Mouse (Mus musculus): Measurements from ENCODE around the gene Eef2k. TPM values are rescaled to one million over a fixed set of nuclear protein-coding genes. Genes with fewer than 3 reads are reported as not detected.
A peak's percentile ranks its signal among the peaks of the same experiment; 100 is the strongest.

Gene Eef2k
- polyA plus RNA-seq, 1 experiment from 2014 or later, result 34.3 TPM

DNA sequence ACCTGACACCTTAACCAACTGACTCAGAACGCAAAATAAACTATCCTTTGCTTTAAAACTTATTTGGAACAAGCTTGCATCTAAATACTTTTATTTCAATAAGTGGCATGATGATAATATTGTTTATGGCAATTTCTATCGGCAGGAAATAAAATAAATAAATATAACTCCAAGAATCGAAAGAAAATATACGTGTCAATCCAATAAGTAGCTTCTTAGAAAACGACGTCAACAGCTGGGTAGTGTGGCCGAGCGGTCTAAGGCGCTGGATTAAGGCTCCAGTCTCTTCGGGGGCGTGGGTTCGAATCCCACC lies 74.6 kb downstream of the Eef2k start:
- Histone ChIP-seq H3K9ac (no peak overlapping the region), H3K4me2 (peak overlapping the region; percentile 45), H3K36me3 (no peaks in the 10 kb centered on the region), H3K9me3 (no peaks in the 10 kb centered on the region), H3K4me1 (replicated peaks) (peaks cover 26% of the 10 kb centered on the region), H3K4me3 (peak overlapping the region; percentile 73), H3K27ac (replicated peaks) (no peak overlapping the region), H3K27me3 (no peaks in the 10 kb centered on the region)
- 10% methylated on average over 12 of the region's 12 CpGs for WGBS
- peak; percentile 91 for ATAC-seq (ENCODE audit: low FRiP score, low read depth)

DNA sequence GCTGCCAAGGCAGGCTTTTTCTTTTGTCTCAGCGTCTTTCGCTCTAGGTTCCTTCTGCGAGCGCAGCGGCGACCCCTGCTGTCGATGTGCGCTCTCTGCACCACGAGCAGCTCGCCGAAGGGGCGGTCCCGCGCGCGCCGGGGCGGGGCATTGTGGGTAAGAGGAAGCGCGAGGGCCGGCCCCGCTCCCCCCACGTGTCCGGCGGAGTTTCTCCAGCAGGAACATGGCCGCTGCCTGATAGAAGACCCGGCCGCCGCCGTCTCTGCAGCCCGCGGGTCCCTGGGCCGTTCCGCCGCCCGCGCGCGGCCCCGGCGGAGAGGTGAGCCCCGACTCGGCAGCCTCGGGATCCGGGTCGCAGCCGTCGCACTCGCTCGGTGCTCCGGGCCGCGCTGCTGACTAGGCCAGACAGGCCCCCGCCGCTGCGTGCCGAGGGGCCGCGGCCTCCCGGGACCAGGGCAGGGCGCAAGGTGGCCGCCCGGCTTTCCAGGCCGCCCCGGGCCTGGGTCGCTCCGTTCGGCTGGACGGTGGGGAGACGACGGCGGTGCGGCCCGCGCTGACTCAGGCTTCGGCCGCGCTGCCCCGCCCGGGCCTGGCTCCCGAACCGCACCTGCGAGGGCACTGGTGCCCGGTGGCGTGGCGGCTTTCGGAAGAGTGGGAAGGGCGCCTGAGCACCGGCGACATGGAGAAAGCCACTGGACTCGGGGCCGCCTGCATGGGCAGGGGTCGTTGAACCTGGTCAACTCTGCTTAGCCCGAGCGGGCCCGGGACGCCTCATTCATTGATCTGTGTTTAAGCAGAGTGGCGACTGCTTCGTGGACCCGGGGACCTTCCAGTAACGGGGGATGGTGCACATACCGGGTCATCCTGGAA lies 75.2 kb downstream of the Eef2k start, which contains the start of gene Polr3e:
Gene Polr3e (plus strand): TSS at position 153 of the 870 bp plus-strand sequence.
- 0% methylated on average over 101 of the region's 102 CpGs for WGBS
- H3K4me3 ChIP-seq, result peak within 1 kb of the TSS; percentile 73
- H3K9ac ChIP-seq, result peak within 1 kb of the TSS; percentile 81
- peak within 1 kb of the TSS; percentile 75 for H3K27ac ChIP-seq (replicated peaks)
- ATAC-seq (ENCODE audit: low FRiP score, low read depth), result peak; percentile 94
- H3K4me2 ChIP-seq, result peak within 1 kb of the TSS; percentile 69
- no peaks in the 10 kb centered on the region for H3K9me3 ChIP-seq
- no peaks in the 10 kb centered on the region for H3K27me3 ChIP-seq
- H3K4me1 ChIP-seq (replicated peaks), result peaks cover 26% of the 10 kb centered on the region
- no peaks in the 10 kb centered on the region for H3K36me3 ChIP-seq

DNA sequence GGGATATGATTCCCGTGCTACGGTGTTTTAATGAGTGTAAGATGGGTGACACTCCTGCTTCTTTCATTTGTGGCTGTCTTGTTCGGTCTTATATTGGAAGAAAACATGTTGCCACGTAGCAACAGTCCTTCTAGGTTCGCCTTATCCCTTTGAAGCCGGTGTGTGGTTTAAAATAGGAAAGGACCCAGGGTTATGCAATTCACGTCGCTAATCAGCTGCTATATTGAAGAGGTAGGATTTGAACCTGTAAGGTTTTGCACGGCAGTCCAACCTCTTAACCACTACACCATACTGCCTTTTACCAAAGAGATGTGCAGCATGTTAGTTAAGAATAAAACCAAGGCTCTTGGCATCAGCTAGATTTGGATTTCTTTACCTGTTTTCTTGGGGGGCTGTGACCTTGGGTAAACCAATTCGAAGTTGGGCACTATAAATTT lies 75.9 kb downstream of the Eef2k start:
- Histone ChIP-seq H3K27me3 (no peaks in the 10 kb centered on the region), H3K4me3 (peak overlapping the region; percentile 73), H3K36me3 (no peaks in the 10 kb centered on the region), H3K4me1 (replicated peaks) (peaks cover 26% of the 10 kb centered on the region), H3K27ac (replicated peaks) (peak overlapping the region; percentile 75), H3K9me3 (no peaks in the 10 kb centered on the region), H3K9ac (peak overlapping the region; percentile 81), H3K4me2 (peak overlapping the region; percentile 69)
- peak; percentile 63 for ATAC-seq (ENCODE audit: low FRiP score, low read depth)
- WGBS, result 7% methylated on average over 10 of the region's 10 CpGs

DNA sequence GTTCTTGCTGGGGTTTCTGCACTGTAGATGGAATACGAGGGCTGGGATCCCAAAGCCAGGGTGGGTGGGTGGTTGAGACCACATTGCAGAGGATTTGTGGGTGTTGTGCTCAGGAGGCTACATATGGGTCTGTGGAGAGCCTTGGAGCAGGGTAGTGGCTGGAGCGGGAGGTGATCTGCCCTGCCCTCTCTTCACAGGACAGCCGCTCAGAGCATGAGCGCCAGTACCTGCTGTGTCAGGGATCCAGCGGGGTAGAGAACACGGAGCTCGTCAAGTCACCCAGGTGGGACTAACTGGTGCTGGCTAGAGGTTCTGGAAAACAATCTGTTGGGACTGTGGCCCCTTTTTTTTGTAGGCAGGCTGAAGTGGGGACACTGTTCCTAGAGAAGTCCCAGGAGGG lies 90.5 kb downstream of the Eef2k start:
- Histone ChIP-seq H3K4me1 (replicated peaks) (no peaks in the 10 kb centered on the region), H3K9me3 (no peaks in the 10 kb centered on the region), H3K4me2 (no peak overlapping the region), H3K4me3 (no peak overlapping the region), H3K9ac (no peak overlapping the region), H3K27ac (replicated peaks) (no peak overlapping the region), H3K36me3 (peaks cover 73% of the 10 kb centered on the region), H3K27me3 (no peaks in the 10 kb centered on the region)
- 93% methylated on average over 7 of the region's 7 CpGs for WGBS
- no peak for ATAC-seq (ENCODE audit: low FRiP score, low read depth)

DNA sequence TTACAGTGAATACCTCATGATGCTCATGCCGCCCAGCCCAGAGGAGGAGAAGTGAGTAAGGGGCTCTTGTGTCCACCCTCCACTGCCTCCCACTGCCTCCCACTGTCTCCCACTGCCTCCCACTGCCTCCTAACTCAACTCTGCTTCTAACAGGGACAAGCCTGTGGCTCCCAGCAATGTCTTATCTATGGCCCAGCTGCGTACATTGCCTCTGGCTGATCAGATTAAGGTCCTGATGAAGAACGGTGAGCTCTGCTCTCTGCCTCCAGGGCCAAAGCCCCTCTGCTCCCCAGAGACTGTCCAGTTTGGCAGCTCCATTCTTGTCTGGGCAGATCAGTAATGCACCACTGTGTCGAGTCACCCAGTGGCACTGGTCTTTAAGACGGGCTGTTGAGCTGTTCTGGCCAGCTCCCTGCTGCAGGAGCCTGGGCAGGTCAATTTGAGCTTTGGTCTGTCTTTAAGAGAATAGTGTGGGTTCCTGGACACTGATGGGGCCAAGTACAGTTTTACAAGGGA lies 91.1 kb downstream of the Eef2k start:
- Histone ChIP-seq H3K4me1 (replicated peaks) (no peaks in the 10 kb centered on the region), H3K9ac (no peak overlapping the region), H3K36me3 (peaks cover 73% of the 10 kb centered on the region), H3K27ac (replicated peaks) (no peak overlapping the region), H3K9me3 (no peaks in the 10 kb centered on the region), H3K27me3 (no peaks in the 10 kb centered on the region), H3K4me3 (no peak overlapping the region), H3K4me2 (no peak overlapping the region)
- 87% methylated on average over 5 of the region's 5 CpGs for WGBS
- ATAC-seq (ENCODE audit: low FRiP score, low read depth), result no peak

DNA sequence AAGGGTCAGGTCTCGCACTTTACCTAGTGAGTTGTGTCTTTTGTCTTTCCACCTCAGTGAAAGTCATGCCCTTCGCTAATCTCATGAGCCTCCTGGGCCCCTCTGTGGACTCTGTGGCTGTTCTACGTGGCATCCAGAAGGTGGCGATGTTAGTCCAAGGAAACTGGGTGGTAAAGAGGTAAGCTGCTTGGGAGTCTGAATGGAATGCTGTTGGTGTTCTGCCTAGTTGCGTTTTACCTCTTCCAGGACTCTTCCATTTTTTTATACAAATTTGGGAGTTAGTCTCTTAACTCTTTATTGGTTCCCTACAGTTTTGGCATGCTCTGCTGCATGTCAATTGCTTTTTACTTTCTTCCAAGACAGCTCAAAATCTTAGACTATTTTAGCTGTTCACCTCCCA lies 92.1 kb downstream of the Eef2k start:
- no peak overlapping the region for H3K4me3 ChIP-seq
- H3K27ac ChIP-seq (replicated peaks), result no peak overlapping the region
- WGBS, result 36% methylated on average over 5 of the region's 5 CpGs
- H3K9ac ChIP-seq, result no peak overlapping the region
- H3K27me3 ChIP-seq, result no peaks in the 10 kb centered on the region
- H3K4me2 ChIP-seq, result no peak overlapping the region
- no peak for ATAC-seq (ENCODE audit: low FRiP score, low read depth)
- H3K4me1 ChIP-seq (replicated peaks), result no peaks in the 10 kb centered on the region
- H3K9me3 ChIP-seq, result no peaks in the 10 kb centered on the region
- H3K36me3 ChIP-seq, result peaks cover 68% of the 10 kb centered on the region

DNA sequence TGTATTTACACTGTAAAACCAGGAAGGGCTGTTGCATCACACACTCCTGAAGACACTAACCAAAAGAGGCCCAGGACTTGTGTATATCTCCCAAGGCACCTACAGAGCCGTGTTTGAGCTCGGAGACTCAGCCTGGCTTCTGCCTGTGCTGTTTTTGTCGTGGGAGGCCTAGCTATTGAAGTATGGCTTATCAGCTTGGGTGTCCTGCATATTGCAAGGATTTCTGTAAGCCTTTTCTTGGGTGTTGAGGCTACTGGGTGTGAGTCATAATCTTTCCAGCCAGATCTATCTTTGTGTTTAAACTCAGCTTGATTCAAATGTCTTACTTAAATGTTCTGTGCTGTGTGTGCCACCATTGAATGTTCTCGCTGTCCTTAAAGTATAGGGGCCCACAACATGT lies 93.9 kb downstream of the Eef2k start:
- Histone ChIP-seq H3K4me3 (no peak overlapping the region), H3K4me1 (replicated peaks) (no peaks in the 10 kb centered on the region), H3K4me2 (no peak overlapping the region), H3K27me3 (no peaks in the 10 kb centered on the region), H3K9ac (no peak overlapping the region), H3K9me3 (no peaks in the 10 kb centered on the region), H3K36me3 (peaks cover 75% of the 10 kb centered on the region), H3K27ac (replicated peaks) (no peak overlapping the region)
- ATAC-seq (ENCODE audit: low FRiP score, low read depth), result no peak
- WGBS, result 89% methylated on average over 4 of the region's 4 CpGs

DNA sequence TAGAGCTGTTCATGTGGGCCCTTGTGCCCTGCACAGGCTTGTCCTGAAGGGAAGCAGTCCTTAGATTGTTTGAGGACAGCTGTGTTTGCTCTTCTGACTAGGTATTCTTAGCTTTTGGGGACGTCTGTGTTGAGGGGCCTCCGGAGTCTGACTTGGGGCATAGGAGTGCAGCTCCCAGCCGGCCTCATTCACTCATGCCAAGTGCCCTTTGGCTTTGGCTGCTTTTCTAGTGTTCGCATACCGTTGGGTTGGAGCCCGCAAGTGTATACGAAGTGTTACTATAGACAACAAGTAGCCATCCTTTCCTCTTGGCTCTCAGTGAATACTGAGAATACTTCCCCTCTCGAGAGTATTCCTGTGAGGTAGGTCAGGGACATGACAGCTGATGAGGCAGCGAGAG lies 95.6 kb downstream of the Eef2k start:
- WGBS, result 79% methylated on average over 9 of the region's 9 CpGs
- Histone ChIP-seq H3K9me3 (no peaks in the 10 kb centered on the region), H3K27ac (replicated peaks) (no peak overlapping the region), H3K4me1 (replicated peaks) (no peaks in the 10 kb centered on the region), H3K36me3 (peaks cover 73% of the 10 kb centered on the region), H3K27me3 (no peaks in the 10 kb centered on the region), H3K4me3 (no peak overlapping the region), H3K4me2 (no peak overlapping the region), H3K9ac (no peak overlapping the region)
- peak; percentile 24; the same call in 1 of the 2 replicates for ATAC-seq (ENCODE audit: low FRiP score, low read depth)

DNA sequence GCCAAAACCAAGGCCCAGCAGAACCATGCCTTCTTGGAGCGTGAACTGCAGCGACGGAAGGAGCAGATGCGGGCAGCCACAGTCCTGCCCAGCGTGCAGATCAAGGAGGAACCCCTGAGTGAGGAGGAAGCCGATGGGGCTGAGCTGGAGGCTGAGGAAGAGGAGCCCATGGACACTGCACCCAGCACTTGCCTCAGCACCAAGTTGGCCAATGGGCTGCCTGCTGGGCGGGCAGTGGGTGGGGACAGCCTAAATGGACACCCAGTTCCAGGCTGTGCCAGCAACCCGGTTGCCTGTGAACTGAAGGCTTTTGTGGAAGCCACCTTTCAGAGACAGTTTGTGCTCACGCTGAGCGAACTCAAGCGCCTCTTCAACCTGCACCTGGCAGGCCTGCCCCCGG lies 97.7 kb downstream of the Eef2k start:
- no peak overlapping the region for H3K27ac ChIP-seq (replicated peaks)
- H3K4me2 ChIP-seq, result no peak overlapping the region
- ATAC-seq (ENCODE audit: low FRiP score, low read depth), result no peak
- no peak overlapping the region for H3K9ac ChIP-seq
- no peaks in the 10 kb centered on the region for H3K27me3 ChIP-seq
- no peaks in the 10 kb centered on the region for H3K4me1 ChIP-seq (replicated peaks)
- peaks cover 73% of the 10 kb centered on the region for H3K36me3 ChIP-seq
- no peak overlapping the region for H3K4me3 ChIP-seq
- 95% methylated on average over 12 of the region's 12 CpGs for WGBS
- no peaks in the 10 kb centered on the region for H3K9me3 ChIP-seq

DNA sequence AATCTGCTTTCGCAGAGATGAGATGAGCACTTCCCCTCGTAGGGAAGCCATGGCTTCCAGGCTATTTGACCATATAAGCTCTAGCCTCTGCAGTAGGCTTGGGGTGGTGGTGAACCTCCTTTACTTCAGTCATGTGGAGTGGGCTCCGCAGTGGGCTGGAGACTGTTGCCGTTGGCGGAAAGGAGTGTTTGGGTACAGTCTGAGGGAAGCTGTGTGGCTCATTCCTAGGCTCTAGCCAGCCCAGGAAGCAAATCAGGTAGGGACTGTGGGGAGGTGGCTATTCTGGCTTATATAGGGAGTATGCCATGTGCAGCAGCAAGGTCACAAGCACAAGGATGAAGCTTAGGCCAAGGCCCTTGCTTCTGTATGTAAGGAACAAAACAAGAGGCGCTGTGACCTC lies 98.6 kb downstream of the Eef2k start:
- no peak overlapping the region for H3K27ac ChIP-seq (replicated peaks)
- no peaks in the 10 kb centered on the region for H3K9me3 ChIP-seq
- H3K9ac ChIP-seq, result no peak overlapping the region
- peaks cover 68% of the 10 kb centered on the region for H3K36me3 ChIP-seq
- H3K4me3 ChIP-seq, result no peak overlapping the region
- 94% methylated on average over 6 of the region's 6 CpGs for WGBS
- ATAC-seq (ENCODE audit: low FRiP score, low read depth), result no peak
- no peak overlapping the region for H3K4me2 ChIP-seq
- no peaks in the 10 kb centered on the region for H3K27me3 ChIP-seq
- H3K4me1 ChIP-seq (replicated peaks), result no peaks in the 10 kb centered on the region

DNA sequence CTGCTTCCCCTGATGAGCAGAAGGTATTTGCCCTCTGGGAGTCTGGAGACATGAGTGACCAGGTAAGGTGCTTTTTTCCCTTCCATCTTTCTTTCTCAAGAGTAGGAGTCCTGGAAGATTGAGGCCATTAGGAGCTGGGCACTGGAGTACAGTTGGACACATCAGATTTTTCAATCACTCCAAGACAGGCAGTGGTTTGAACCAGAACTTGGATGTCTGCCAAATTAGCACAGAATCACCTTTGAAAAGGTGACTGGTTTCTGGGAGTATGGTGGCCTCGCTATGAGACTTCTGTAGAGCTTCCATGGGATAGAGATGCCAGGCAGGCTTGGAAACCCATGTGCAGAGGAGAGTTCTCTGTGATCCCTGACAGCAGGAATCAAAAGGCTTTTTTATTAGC lies 99.9 kb downstream of the Eef2k start:
- WGBS, result 79% methylated on average over 1 of the region's 1 CpGs
- Histone ChIP-seq H3K4me2 (no peak overlapping the region), H3K9ac (no peak overlapping the region), H3K36me3 (peaks cover 65% of the 10 kb centered on the region), H3K27me3 (no peaks in the 10 kb centered on the region), H3K4me3 (no peak overlapping the region), H3K9me3 (no peaks in the 10 kb centered on the region), H3K27ac (replicated peaks) (no peak overlapping the region), H3K4me1 (replicated peaks) (no peaks in the 10 kb centered on the region)
- ATAC-seq (ENCODE audit: low FRiP score, low read depth), result no peak

DNA sequence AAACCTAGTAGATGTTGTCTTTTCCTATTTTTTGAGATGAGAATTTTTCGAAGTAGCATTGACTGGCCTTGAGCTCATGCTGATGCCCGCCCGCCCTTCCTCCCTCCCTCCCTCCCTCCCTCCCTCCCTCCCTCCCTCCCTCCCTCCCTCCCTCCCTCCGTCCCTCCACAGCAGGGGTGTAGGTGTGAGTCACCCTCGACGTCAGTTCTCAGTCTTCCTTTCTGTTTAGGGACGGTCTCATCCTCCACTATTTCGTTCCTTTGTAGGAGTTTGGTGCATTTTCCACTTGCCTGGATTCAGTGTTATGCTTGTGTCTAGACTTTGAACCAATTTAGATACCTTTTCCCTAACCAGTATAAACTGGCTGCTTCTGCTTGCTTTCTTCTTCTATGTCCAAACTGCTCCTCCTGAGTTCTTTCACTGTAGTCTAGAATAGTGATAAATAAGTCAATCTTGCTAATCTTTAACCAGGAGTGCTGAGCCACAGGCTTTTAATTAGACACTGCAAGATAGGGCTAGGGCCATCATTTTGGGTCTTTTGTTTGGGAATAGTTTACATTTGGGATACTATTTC lies 101.4 kb downstream of the Eef2k start:
- no peak overlapping the region for H3K27ac ChIP-seq (replicated peaks)
- 67% methylated on average over 7 of the region's 8 CpGs for WGBS
- peaks cover 57% of the 10 kb centered on the region for H3K36me3 ChIP-seq
- no peaks in the 10 kb centered on the region for H3K4me1 ChIP-seq (replicated peaks)
- H3K9ac ChIP-seq, result no peak overlapping the region
- H3K4me3 ChIP-seq, result no peak overlapping the region
- no peaks in the 10 kb centered on the region for H3K27me3 ChIP-seq
- H3K4me2 ChIP-seq, result no peak overlapping the region
- no peak for ATAC-seq (ENCODE audit: low FRiP score, low read depth)
- H3K9me3 ChIP-seq, result no peaks in the 10 kb centered on the region
